Mouse (Mus musculus) liver, embryonic 12.5 days (tissue): ENCODE data around the gene Notch2. TPM values are rescaled to one million over a fixed set of nuclear protein-coding genes. Genes with fewer than 3 reads are reported as not detected.

ENCODE experiments used
- ATAC-seq: fragments of 200-750 bp; cut with Nextera tagmentation; 2 replicates; pipeline ENCODE4 v1.8.0; 2017; ENCODE audit warnings: moderate number of reproducible peaks, mild to moderate bottlenecking, moderate library complexity
- H3K27ac ChIP-seq: fragments of 300-500 bp; sonication (generic); 2 replicates; pipeline ENCODE4 v1.5.1; 2016; ENCODE audit warnings: mild to moderate bottlenecking
- H3K27me3 ChIP-seq: fragments of 300-500 bp; sonication (generic); replicated peaks from 2 replicates; pipeline ENCODE4 v1.6.1; 2016; ENCODE audit warnings: mild to moderate bottlenecking, moderate library complexity
- H3K36me3 ChIP-seq: fragments of 300-500 bp; sonication (generic); 2 replicates; pipeline ENCODE4 v1.6.1; 2016; ENCODE audit warnings: mild to moderate bottlenecking, moderate library complexity
- H3K4me1 ChIP-seq: fragments of 300-500 bp; sonication (generic); 2 replicates; pipeline ENCODE4 v1.6.1; 2016
- H3K4me2 ChIP-seq: fragments of 300-500 bp; sonication (generic); 2 replicates; pipeline ENCODE4 v1.6.1; 2016; ENCODE audit warnings: mild to moderate bottlenecking, moderate library complexity
- H3K4me3 ChIP-seq: fragments of 300-500 bp; sonication (generic); 2 replicates; pipeline ENCODE4 v1.5.1; 2016; ENCODE audit warnings: mild to moderate bottlenecking, moderate library complexity
- H3K9ac ChIP-seq: fragments of 300-500 bp; sonication (generic); 2 replicates; pipeline ENCODE4 v1.6.1; 2016; ENCODE audit warnings: mild to moderate bottlenecking, moderate library complexity
- H3K9me3 ChIP-seq: fragments of 300-500 bp; sonication (generic); replicated peaks from 2 replicates; pipeline ENCODE4 v1.6.1; 2016; ENCODE audit warnings: mild to moderate bottlenecking, moderate library complexity
- WGBS: fragments of 180-500 bp; shearing (Covaris S2); methylation state at CpG from one replicate; pipeline ENCODE4 v1.1.7; 2016; ENCODE audit not compliant: insufficient replicate concordance; 5-methylcytosine and 5-hydroxymethylcytosine counted together
- polyA plus RNA-seq: library from polyadenylated mRNA; unstranded; fragments of >200 nt; fragmentation: Nextera tagmentation; extraction: Ambion mirVana; gene quantifications from 2 replicates; pipeline ENCODE4 v1.2.1, GENCODE M21; 2016

The Notch2 gene
- polyA plus RNA-seq, 1 experiment from 2014 or later = 8.7 TPM

- Histone ChIP-seq H3K27ac (no peak overlapping the region), H3K27me3 (no peaks in the 10 kb centered on the region), H3K9ac (no peak overlapping the region), H3K4me2 (no peak overlapping the region), H3K4me3 (no peak overlapping the region), H3K9me3 (peaks cover 12% of the 10 kb centered on the region), H3K36me3 (peaks cover 92% of the 10 kb centered on the region), H3K4me1 (0 out of 2 replicates have a peak, but pooled peaks cover 5% of the 10 kb centered on the region)
- 70% methylated on average over 9 of the region's 9 CpGs for WGBS
- no peak for ATAC-seq
Observed at GRCm38 (mm10) chr3:98104851-98105471, 91.6 kb downstream of the Notch2 start.

GRCm38 (mm10) chr3:98105496-98105895, 92.2 kb downstream of the Notch2 start:
- H3K27ac ChIP-seq = no peak overlapping the region
- H3K36me3 ChIP-seq = peaks cover 89% of the 10 kb centered on the region
- no peak overlapping the region for H3K4me3 ChIP-seq
- 0 out of 2 replicates have a peak, but pooled peaks cover 5% of the 10 kb centered on the region for H3K4me1 ChIP-seq
- 82% methylated on average over 6 of the region's 6 CpGs for WGBS
- H3K9me3 ChIP-seq = peaks cover 12% of the 10 kb centered on the region
- no peaks in the 10 kb centered on the region for H3K27me3 ChIP-seq
- H3K9ac ChIP-seq = no peak overlapping the region
- ATAC-seq = no peak
- H3K4me2 ChIP-seq = no peak overlapping the region

- Histone ChIP-seq H3K4me1 (0 out of 2 replicates have a peak, but pooled peaks cover 5% of the 10 kb centered on the region), H3K27me3 (no peaks in the 10 kb centered on the region), H3K27ac (no peak overlapping the region), H3K9ac (no peak overlapping the region), H3K36me3 (peaks cover 89% of the 10 kb centered on the region), H3K9me3 (peaks cover 12% of the 10 kb centered on the region), H3K4me2 (no peak overlapping the region), H3K4me3 (no peak overlapping the region)
- 71% methylated on average over 4 of the region's 4 CpGs for WGBS
- ATAC-seq = no peak
Observed at GRCm38 (mm10) chr3:98106115-98106514, 92.8 kb downstream of the Notch2 start.

- Histone ChIP-seq H3K4me3 (no peak overlapping the region), H3K9ac (no peak overlapping the region), H3K27me3 (no peaks in the 10 kb centered on the region), H3K27ac (no peak overlapping the region), H3K4me1 (0 out of 2 replicates have a peak, but pooled peaks cover 5% of the 10 kb centered on the region), H3K36me3 (peaks cover 89% of the 10 kb centered on the region), H3K4me2 (no peak overlapping the region), H3K9me3 (peaks cover 12% of the 10 kb centered on the region)
- no peak for ATAC-seq
- 86% methylated on average over 12 of the region's 12 CpGs for WGBS
Observed at GRCm38 (mm10) chr3:98106590-98107313, 93.4 kb downstream of the Notch2 start.

GRCm38 (mm10) chr3:98108416-98108815, 95.1 kb downstream of the Notch2 start:
- peaks cover 89% of the 10 kb centered on the region for H3K36me3 ChIP-seq

GRCm38 (mm10) chr3:98108866-98109265, 95.5 kb downstream of the Notch2 start:
- Histone ChIP-seq H3K9ac (no peak overlapping the region), H3K4me2 (no peak overlapping the region), H3K4me3 (no peak overlapping the region), H3K4me1 (0 out of 2 replicates have a peak, but pooled peaks cover 5% of the 10 kb centered on the region), H3K27ac (peak overlapping the region; percentile 20; the same call in 1 of the 2 replicates), H3K27me3 (no peaks in the 10 kb centered on the region), H3K9me3 (no peaks in the 10 kb centered on the region), H3K36me3 (peaks cover 89% of the 10 kb centered on the region)
- 76% methylated on average over 3 of the region's 3 CpGs for WGBS
- 0 out of 2 replicates have a peak, but pooled peaks have one; percentile 24 for ATAC-seq

More at GRCm38 (mm10) chr3:98108416-98108815, 95.1 kb downstream of the Notch2 start:
- Histone ChIP-seq H3K4me3 (no peak overlapping the region), H3K27ac (peak overlapping the region; percentile 20; the same call in 1 of the 2 replicates), H3K9me3 (no peaks in the 10 kb centered on the region), H3K9ac (no peak overlapping the region), H3K27me3 (no peaks in the 10 kb centered on the region), H3K4me1 (0 out of 2 replicates have a peak, but pooled peaks cover 5% of the 10 kb centered on the region), H3K4me2 (no peak overlapping the region)
- 81% methylated on average over 4 of the region's 4 CpGs for WGBS
- no peak for ATAC-seq

- H3K27me3 ChIP-seq = no peaks in the 10 kb centered on the region
- WGBS = 77% methylated on average over 4 of the region's 4 CpGs
- no peak overlapping the region for H3K9ac ChIP-seq
- no peaks in the 10 kb centered on the region for H3K9me3 ChIP-seq
- peaks cover 89% of the 10 kb centered on the region for H3K36me3 ChIP-seq
- H3K4me1 ChIP-seq = 0 out of 2 replicates have a peak, but pooled peaks cover 4% of the 10 kb centered on the region
- no peak overlapping the region for H3K27ac ChIP-seq
- H3K4me2 ChIP-seq = no peak overlapping the region
- no peak for ATAC-seq
- H3K4me3 ChIP-seq = no peak overlapping the region
Observed at GRCm38 (mm10) chr3:98110610-98111009, 97.3 kb downstream of the Notch2 start.

- WGBS = 86% methylated on average over 3 of the region's 3 CpGs
- Histone ChIP-seq H3K27me3 (no peaks in the 10 kb centered on the region), H3K4me1 (0 out of 2 replicates have a peak, but pooled peaks cover 2% of the 10 kb centered on the region), H3K9me3 (no peaks in the 10 kb centered on the region), H3K4me3 (no peak overlapping the region), H3K4me2 (no peak overlapping the region), H3K36me3 (peaks cover 83% of the 10 kb centered on the region), H3K27ac (no peak overlapping the region), H3K9ac (no peak overlapping the region)
- ATAC-seq = no peak
Observed at GRCm38 (mm10) chr3:98118252-98118651, 104.9 kb downstream of the Notch2 start.

- no peak overlapping the region for H3K9ac ChIP-seq
- H3K4me3 ChIP-seq = no peak overlapping the region
- H3K27ac ChIP-seq = 0 out of 2 replicates have a peak overlapping the region, but pooled peaks have one; percentile 5
- H3K27me3 ChIP-seq = no peaks in the 10 kb centered on the region
- 68% methylated on average over 6 of the region's 6 CpGs for WGBS
- no peak overlapping the region for H3K4me2 ChIP-seq
- no peaks in the 10 kb centered on the region for H3K9me3 ChIP-seq
- 0 out of 2 replicates have a peak, but pooled peaks cover 2% of the 10 kb centered on the region for H3K4me1 ChIP-seq
- peaks cover 83% of the 10 kb centered on the region for H3K36me3 ChIP-seq
- ATAC-seq = peak; percentile 42; the same call in 1 of the 2 replicates
Observed at GRCm38 (mm10) chr3:98119338-98119737, 106.0 kb downstream of the Notch2 start.

- H3K4me1 ChIP-seq = 0 out of 2 replicates have a peak, but pooled peaks cover 2% of the 10 kb centered on the region
Observed at GRCm38 (mm10) chr3:98120884-98121283, 107.6 kb downstream of the Notch2 start.

GRCm38 (mm10) chr3:98127775-98128174, 114.4 kb downstream of the Notch2 start:
- ATAC-seq = no peak
- no peak overlapping the region for H3K27ac ChIP-seq
- no peak overlapping the region for H3K9ac ChIP-seq
- H3K4me3 ChIP-seq = no peak overlapping the region
- no peaks in the 10 kb centered on the region for H3K27me3 ChIP-seq
- WGBS = 92% methylated on average over 2 of the region's 2 CpGs
- no peaks in the 10 kb centered on the region for H3K9me3 ChIP-seq
- H3K4me1 ChIP-seq = no peaks in the 10 kb centered on the region
- no peak overlapping the region for H3K4me2 ChIP-seq
- peaks cover 87% of the 10 kb centered on the region for H3K36me3 ChIP-seq

More at GRCm38 (mm10) chr3:98120884-98121283, 107.6 kb downstream of the Notch2 start:
- Histone ChIP-seq H3K9ac (no peak overlapping the region), H3K27ac (no peak overlapping the region), H3K4me2 (no peak overlapping the region), H3K4me3 (no peak overlapping the region), H3K27me3 (no peaks in the 10 kb centered on the region), H3K36me3 (peaks cover 83% of the 10 kb centered on the region), H3K9me3 (no peaks in the 10 kb centered on the region)
- WGBS = 79% methylated on average over 6 of the region's 6 CpGs
- no peak for ATAC-seq

- WGBS = 69% methylated on average over 5 of the region's 5 CpGs
- no peak for ATAC-seq
- H3K4me3 ChIP-seq = no peak overlapping the region
Observed at GRCm38 (mm10) chr3:98128716-98129115, 115.4 kb downstream of the Notch2 start.

More at GRCm38 (mm10) chr3:98128716-98129115, 115.4 kb downstream of the Notch2 start:
- Histone ChIP-seq H3K27me3 (no peaks in the 10 kb centered on the region), H3K27ac (no peak overlapping the region), H3K4me1 (no peaks in the 10 kb centered on the region), H3K9ac (no peak overlapping the region), H3K9me3 (no peaks in the 10 kb centered on the region), H3K36me3 (peaks cover 87% of the 10 kb centered on the region), H3K4me2 (no peak overlapping the region)
